Mouse (Mus musculus) MEL (cell line): ENCODE results near the gene Esyt1.

Experiments
- CHD2 ChIP-seq: IDR thresholded peaks from 2 replicates; pipeline ENCODE4 v1.6.1; 2011; ENCODE audit warnings: low read length, improper control_type of control experiment
- CTCF ChIP-seq, 3 experiments: IDR thresholded peaks in 2 of 3; conservative IDR thresholded peaks in 1 of 3; 2 replicates each; pipeline ENCODE4 v1.5.1; 2011 to 2012; ENCODE audit warnings: low read length in 3 of 3, low read depth in 2 of 3, mild to moderate bottlenecking in 2 of 3, improper control_type of control experiment in 1 of 3, inconsistent platforms in 1 of 3, mixed read lengths in 1 of 3, moderate library complexity in 1 of 3; ENCODE audit not compliant: control insufficient read depth in 1 of 3, insufficient read depth in 1 of 3, poor library complexity in 1 of 3, severe bottlenecking in 1 of 3
- ELF1 ChIP-seq: IDR thresholded peaks from 2 replicates; pipeline ENCODE4 v1.6.1; 2014; ENCODE audit warnings: low read depth, mild to moderate bottlenecking, inconsistent platforms, low read length, improper control_type of control experiment, moderate library complexity
- EP300 ChIP-seq, 2 experiments: IDR thresholded peaks; 2 replicates each; pipeline ENCODE4 v1.6.1; 2011; ENCODE audit warnings: improper control_type of control experiment in 2 of 2, low read length in 2 of 2, low read depth in 1 of 2, mild to moderate bottlenecking in 1 of 2
- POLR2A ChIP-seq, 2 experiments: IDR thresholded peaks; 2 replicates each; pipeline ENCODE4 v1.6.1; 2011 to 2012; ENCODE audit warnings: low read length in 2 of 2, mild to moderate bottlenecking in 2 of 2, control low read depth in 1 of 2, improper control_type of control experiment in 1 of 2, low read depth in 1 of 2, moderate library complexity in 1 of 2; ENCODE audit not compliant: control insufficient read depth in 1 of 2, insufficient read depth in 1 of 2, poor library complexity in 1 of 2
- TCF12 ChIP-seq: IDR thresholded peaks from 2 replicates; pipeline ENCODE4 v1.6.1; 2014; ENCODE audit warnings: low read depth, mild to moderate bottlenecking, inconsistent platforms, low read length, improper control_type of control experiment, moderate library complexity
- USF2 ChIP-seq, 2 experiments: IDR thresholded peaks; 2 replicates each; pipeline ENCODE4 v1.6.1; 2011 to 2012; ENCODE audit warnings: improper control_type of control experiment in 2 of 2, low read length in 2 of 2, borderline replicate concordance in 1 of 2, inconsistent platforms in 1 of 2, low read depth in 1 of 2, mild to moderate bottlenecking in 1 of 2; ENCODE audit not compliant: insufficient read depth in 1 of 2
- ZMIZ1 ChIP-seq: IDR thresholded peaks from 2 replicates; pipeline ENCODE4 v1.6.1; 2012; ENCODE audit warnings: low read depth, mild to moderate bottlenecking, inconsistent platforms, low read length, improper control_type of control experiment, moderate library complexity

DNA sequence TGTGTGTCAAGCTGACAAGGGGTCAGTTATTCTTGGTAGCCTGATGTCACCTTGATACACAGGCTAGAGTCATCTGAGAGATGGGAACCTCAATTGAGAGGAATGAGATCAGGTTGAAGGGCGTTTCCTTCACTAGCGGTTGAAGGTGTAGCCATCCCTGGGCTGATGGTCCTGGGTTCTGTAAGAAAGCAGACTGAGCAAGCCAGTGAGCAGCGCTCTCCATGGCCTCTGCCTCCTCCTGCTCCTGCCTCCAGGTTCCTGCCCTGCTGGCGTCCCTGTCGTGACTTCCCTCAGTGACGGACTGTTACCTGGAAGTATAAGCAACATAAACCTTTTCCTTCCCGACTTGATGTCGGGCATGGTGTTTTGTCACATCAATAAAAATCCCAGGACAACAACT is 22.1 kb downstream of the Esyt1 start:
- TF ChIP-seq CTCF (IDR thresholded peaks at IDR 0.05 in 2 of 3, conservative IDR thresholded peaks at IDR 0.05 in 1 of 3; ENCODE audit: control insufficient read depth in 1 of 3, insufficient read depth in 1 of 3, low read depth in 2 of 3, low read length in 3 of 3, poor library complexity in 1 of 3, severe bottlenecking in 1 of 3) (no peak), POLR2A (IDR thresholded peaks at IDR 0.05; ENCODE audit: control insufficient read depth in 1 of 2, insufficient read depth in 1 of 2, low read depth in 1 of 2, low read length in 2 of 2, poor library complexity in 1 of 2) (no peak), USF2 (IDR thresholded peaks at IDR 0.05; ENCODE audit: borderline replicate concordance in 1 of 2, insufficient read depth in 1 of 2, low read depth in 1 of 2, low read length in 2 of 2) (no peak), ELF1 (no peak), ZMIZ1 (no peak), EP300 (IDR thresholded peaks at IDR 0.05; ENCODE audit: low read depth in 1 of 2, low read length in 2 of 2) (no peak), TCF12 (no peak), CHD2 (no peak)
